Mouse (Mus musculus) G1E (cell line): ENCODE data around the gene Gab2. TPM values are rescaled to one million over a fixed set of nuclear protein-coding genes. Genes with fewer than 3 reads are reported as not detected.

Experiments
- ATAC-seq: 2 replicates; pipeline ENCODE4 v1.8.0; 2016; ENCODE audit warnings: mild to moderate bottlenecking; ENCODE audit not compliant: insufficient number of reproducible peaks, poor library complexity, low FRiP score, severe bottlenecking; ENCODE audit errors: extremely low read depth
- DNase-seq: peaks from one replicate; pipeline ENCODE4 v3.0.0; 2012; ENCODE audit warnings: low spot score
- H3K27me3 ChIP-seq: 2 replicates; pipeline ENCODE4 v1.6.1; 2012; ENCODE audit warnings: mild to moderate bottlenecking, low read length, inconsistent platforms; ENCODE audit not compliant: insufficient read depth
- H3K36me3 ChIP-seq: replicated peaks from 2 replicates; pipeline ENCODE3; 2012; ENCODE audit warnings: mild to moderate bottlenecking, inconsistent platforms
- H3K4me1 ChIP-seq: 2 replicates; pipeline ENCODE4 v1.6.1; 2012; ENCODE audit warnings: low read depth, low read length, inconsistent platforms, mixed read lengths; ENCODE audit not compliant: insufficient read depth
- H3K4me3 ChIP-seq: 2 replicates; pipeline ENCODE4 v1.5.1; 2012; ENCODE audit warnings: low read depth, mild to moderate bottlenecking, inconsistent platforms, low read length, moderate library complexity, mixed read lengths
- H3K9me3 ChIP-seq: replicated peaks from 2 replicates; pipeline ENCODE4 v1.6.1; 2012; ENCODE audit warnings: inconsistent platforms
- CTCF ChIP-seq: IDR thresholded peaks from 2 replicates; pipeline ENCODE4 v1.5.1; 2012; ENCODE audit warnings: low read depth, low read length, inconsistent platforms, mixed read lengths
- GATA1 ChIP-seq: IDR thresholded peaks from 2 replicates; pipeline ENCODE4 v1.6.1; 2012; ENCODE audit warnings: borderline replicate concordance, low read length, inconsistent platforms, mixed read lengths
- GATA2 ChIP-seq: IDR thresholded peaks from 2 replicates; pipeline ENCODE4 v1.6.1; 2012; ENCODE audit warnings: low read depth, low read length, inconsistent platforms, borderline replicate concordance
- POLR2AphosphoS5 ChIP-seq: IDR thresholded peaks from 2 replicates; pipeline ENCODE4 v1.6.1; 2012; ENCODE audit warnings: low read depth, low read length, inconsistent platforms; ENCODE audit not compliant: insufficient replicate concordance
- TAL1 ChIP-seq: conservative IDR thresholded peaks from 2 replicates; pipeline ENCODE4 v1.6.1; 2012; ENCODE audit warnings: low read depth, low read length, inconsistent platforms, mixed read lengths
- polyA plus RNA-seq: library from polyadenylated mRNA; stranded (reverse); fragments of >175 nt; gene quantifications from 2 replicates; pipeline ENCODE4 v1.2.3, GENCODE M21; 2012
- total RNA-seq, 2 experiments: library from RNA; stranded (forward) in 1 of 2; stranded (reverse) in 1 of 2; fragments of 200-1000 nt in 1 of 2; fragments of >200 nt in 1 of 2; fragmentation: Nextera tagmentation in 1 of 2; gene quantifications; 2 replicates each; pipeline ENCODE4 v1.2.3; 2014 to 2017

Gab2 gene
- total and polyA plus RNA-seq, 3 experiments, result 13.2 to 80.3 (median 22.7) TPM

DNA sequence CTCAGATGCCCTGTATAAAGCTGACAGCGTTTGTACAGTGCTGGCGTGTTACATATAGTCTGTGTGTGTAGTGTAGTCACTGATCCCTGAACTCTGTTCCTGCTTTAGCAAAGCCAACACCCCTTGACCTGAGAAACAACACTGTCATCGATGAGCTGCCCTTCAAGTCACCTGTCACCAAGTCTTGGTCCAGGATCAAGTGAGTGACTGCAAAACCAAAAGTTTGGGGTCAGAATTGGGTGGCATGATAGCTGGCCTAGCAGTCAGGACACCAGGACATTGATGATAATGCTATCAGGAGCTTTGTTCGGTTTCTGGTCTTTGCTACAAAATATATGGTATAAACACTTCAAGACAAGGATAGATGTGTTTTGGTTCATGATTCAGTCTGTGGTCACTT lies 220.9 kb downstream of the Gab2 start:
- DNase-seq, result no peak
- no peak for ATAC-seq
- H3K27me3 ChIP-seq, result no peaks in the 10 kb centered on the region
- TF ChIP-seq GATA1, result no peak
- TF ChIP-seq TAL1, result no peak
- no peak for TF ChIP-seq CTCF
- no peak for TF ChIP-seq POLR2AphosphoS5
- H3K4me1 ChIP-seq, result peaks cover 29% of the 10 kb centered on the region
- peaks cover 98% of the 10 kb centered on the region for H3K36me3 ChIP-seq
- no peak overlapping the region for H3K4me3 ChIP-seq
- no peaks in the 10 kb centered on the region for H3K9me3 ChIP-seq

GRCm38 (mm10) chr7:97302876-97303275 lies 221.5 kb downstream of the Gab2 start:
- peaks cover 23% of the 10 kb centered on the region for H3K4me1 ChIP-seq
- TF ChIP-seq GATA1 (no peak), GATA2 (no peak), CTCF (no peak), POLR2AphosphoS5 (no peak), TAL1 (no peak)
- H3K36me3 ChIP-seq, result peaks cover 98% of the 10 kb centered on the region
- no peaks in the 10 kb centered on the region for H3K27me3 ChIP-seq
- H3K4me3 ChIP-seq, result no peak overlapping the region
- no peak for DNase-seq
- ATAC-seq, result no peak
- no peaks in the 10 kb centered on the region for H3K9me3 ChIP-seq

DNA sequence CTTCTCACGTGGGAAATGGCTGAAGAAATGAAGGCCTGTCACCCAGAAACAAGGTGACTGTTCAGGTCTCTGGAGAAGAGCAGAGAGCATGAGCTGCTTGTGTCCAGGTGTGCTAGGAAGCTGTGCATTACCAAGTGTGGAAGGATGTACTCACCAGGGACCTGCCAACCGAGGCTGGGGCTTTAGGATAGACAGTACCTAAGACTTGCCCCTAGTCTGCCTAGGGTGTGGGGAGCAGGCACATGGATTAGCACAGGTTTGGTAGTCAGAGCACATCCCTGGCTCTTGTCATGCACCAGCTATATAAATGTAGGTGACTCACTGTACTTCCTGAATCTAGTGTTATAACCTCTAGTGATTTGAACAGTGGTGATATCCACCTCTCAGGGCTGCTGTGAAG lies 222.2 kb downstream of the Gab2 start:
- no peaks in the 10 kb centered on the region for H3K27me3 ChIP-seq
- peaks cover 22% of the 10 kb centered on the region for H3K4me1 ChIP-seq
- DNase-seq (no peak), ATAC-seq (no peak)
- no peak overlapping the region for H3K4me3 ChIP-seq
- H3K36me3 ChIP-seq, result peaks cover 99% of the 10 kb centered on the region
- no peaks in the 10 kb centered on the region for H3K9me3 ChIP-seq
- no peak for TF ChIP-seq TAL1
- TF ChIP-seq GATA2, result no peak

DNA sequence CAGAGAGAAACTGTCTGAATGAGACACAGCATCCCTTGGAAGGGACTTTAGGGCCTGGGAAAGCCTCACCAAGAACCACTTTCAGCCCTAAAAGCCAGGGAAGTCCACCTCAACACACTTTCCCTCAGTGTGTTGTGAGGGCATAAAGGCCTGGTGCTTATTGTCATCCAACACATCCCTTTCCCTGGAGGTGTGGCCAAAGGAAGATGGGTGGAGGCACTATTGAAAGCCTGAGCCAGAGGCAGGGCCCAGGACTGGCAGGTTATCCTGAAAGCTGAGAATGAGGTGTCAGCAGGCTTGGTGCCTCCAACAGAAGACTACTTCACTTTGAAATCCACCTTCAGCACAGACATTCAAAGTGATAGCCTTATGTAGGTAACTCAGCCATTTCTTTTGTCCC lies 223.1 kb downstream of the Gab2 start:
- Histone ChIP-seq H3K4me3 (no peak overlapping the region), H3K36me3 (peaks cover 99% of the 10 kb centered on the region), H3K27me3 (no peaks in the 10 kb centered on the region), H3K4me1 (peaks cover 22% of the 10 kb centered on the region), H3K9me3 (no peaks in the 10 kb centered on the region)
- DNase-seq (no peak), ATAC-seq (no peak)
- TF ChIP-seq CTCF, result no peak
- TF ChIP-seq GATA1, result no peak
- TF ChIP-seq GATA2, result no peak
- TF ChIP-seq TAL1, result no peak
- TF ChIP-seq POLR2AphosphoS5, result no peak

- Histone ChIP-seq H3K9me3 (no peaks in the 10 kb centered on the region), H3K4me1 (peaks cover 16% of the 10 kb centered on the region), H3K4me3 (no peak overlapping the region), H3K27me3 (no peaks in the 10 kb centered on the region), H3K36me3 (peaks cover 100% of the 10 kb centered on the region)
- no peak for TF ChIP-seq GATA1
- no peak for TF ChIP-seq CTCF
- TF ChIP-seq POLR2AphosphoS5, result no peak
- no peak for TF ChIP-seq TAL1
- no peak for TF ChIP-seq GATA2
- ATAC-seq (no peak), DNase-seq (no peak)
These were observed 223.8 kb downstream of the Gab2 start for GRCm38 (mm10) chr7:97305206-97305605.

DNA sequence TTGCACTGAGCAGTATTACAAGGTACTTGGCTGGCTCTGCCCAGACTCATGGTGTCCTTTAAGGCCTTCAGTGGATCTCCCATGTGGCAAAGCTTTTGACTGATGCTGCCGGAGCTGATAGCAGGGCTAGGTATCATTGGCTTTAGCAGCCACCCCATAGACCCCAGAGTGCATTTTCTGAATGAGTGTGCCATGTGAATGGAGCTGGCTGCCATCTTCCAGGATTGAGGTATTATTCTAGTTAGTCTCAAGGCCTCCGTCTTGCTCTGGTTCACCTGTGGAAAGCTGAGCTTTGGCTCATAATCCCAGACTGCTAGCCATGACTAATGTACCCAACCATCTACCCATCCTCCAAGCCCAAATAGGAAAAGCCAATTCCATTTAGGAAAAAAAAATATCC lies 225.4 kb downstream of the Gab2 start:
- ATAC-seq, result no peak
- no peak for DNase-seq
- H3K4me3 ChIP-seq, result no peak overlapping the region

GRCm38 (mm10) chr7:97307546-97307945 lies 226.2 kb downstream of the Gab2 start:
- Histone ChIP-seq H3K36me3 (peaks cover 100% of the 10 kb centered on the region), H3K27me3 (no peaks in the 10 kb centered on the region), H3K4me1 (peaks cover 9% of the 10 kb centered on the region), H3K9me3 (no peaks in the 10 kb centered on the region), H3K4me3 (no peak overlapping the region)
- TF ChIP-seq POLR2AphosphoS5 (no peak), GATA2 (no peak), GATA1 (no peak), TAL1 (no peak), CTCF (no peak)
- no peak for ATAC-seq
- DNase-seq, result no peak

More for the DNA sequence above, 225.4 kb downstream of the Gab2 start:
- peaks cover 5% of the 10 kb centered on the region for H3K4me1 ChIP-seq
- H3K36me3 ChIP-seq, result peaks cover 100% of the 10 kb centered on the region
- H3K27me3 ChIP-seq, result no peaks in the 10 kb centered on the region
- H3K9me3 ChIP-seq, result no peaks in the 10 kb centered on the region
- no peak for TF ChIP-seq GATA1
- TF ChIP-seq TAL1, result no peak
- TF ChIP-seq GATA2, result no peak
- TF ChIP-seq CTCF, result no peak
- TF ChIP-seq POLR2AphosphoS5, result no peak
